Mouse (Mus musculus) myocyte (in vitro differentiated cells): ENCODE data around the gene Mlc1. TPM values are rescaled to one million over a fixed set of nuclear protein-coding genes. Genes with fewer than 3 reads are reported as not detected.
A peak's percentile ranks its signal among the peaks of the same experiment; 100 is the strongest.

ENCODE experiments used
- H3K27me3 ChIP-seq: one replicate; pipeline ENCODE4 v1.6.1; 2011; ENCODE audit not compliant: control insufficient read depth, insufficient read depth, insufficient read length
- H3K36me3 ChIP-seq: one replicate; pipeline ENCODE4 v1.6.1; 2011; ENCODE audit not compliant: control insufficient read depth, insufficient read depth
- H3K4me2 ChIP-seq: one replicate; pipeline ENCODE4 v1.6.1; 2011; ENCODE audit warnings: low read depth, control low read depth
- H3K4me3 ChIP-seq: one replicate; pipeline ENCODE4 v1.5.1; 2011; ENCODE audit warnings: mild to moderate bottlenecking, control low read depth, moderate library complexity
- H3K79me2 ChIP-seq: one replicate; pipeline ENCODE4 v1.6.1; 2011; ENCODE audit not compliant: control insufficient read depth, insufficient read depth
- H3ac ChIP-seq: one replicate; pipeline ENCODE4 v1.6.1; 2011; ENCODE audit not compliant: control insufficient read depth, insufficient read length
- CEBPB ChIP-seq: IDR thresholded peaks from 2 replicates; pipeline ENCODE4 v1.6.1; 2011; ENCODE audit warnings: mild to moderate bottlenecking, moderate library complexity; ENCODE audit not compliant: poor library complexity, insufficient read depth, severe bottlenecking
- E2F4 ChIP-seq: IDR thresholded peaks from one replicate; pipeline ENCODE4 v1.6.1; 2011; ENCODE audit warnings: mild to moderate bottlenecking, control low read depth, moderate library complexity; ENCODE audit not compliant: insufficient read depth
- MAX ChIP-seq: IDR thresholded peaks from one replicate; pipeline ENCODE4 v1.6.1; 2011; ENCODE audit warnings: low read depth, mild to moderate bottlenecking, control low read depth
- MYOD1 ChIP-seq, 3 experiments: IDR thresholded peaks; one replicate each; pipeline ENCODE4 v1.6.1; 2011; ENCODE audit warnings: control low read depth in 2 of 3, low read depth in 2 of 3, mild to moderate bottlenecking in 2 of 3, moderate library complexity in 1 of 3; ENCODE audit not compliant: insufficient read length in 2 of 3, control insufficient read depth in 1 of 3
- MYOG ChIP-seq, 3 experiments: IDR thresholded peaks; one replicate each; pipeline ENCODE4 v1.6.1; 2011; ENCODE audit warnings: control low read depth in 2 of 3, low read depth in 2 of 3, mild to moderate bottlenecking in 2 of 3; ENCODE audit not compliant: insufficient read length in 2 of 3, control insufficient read depth in 1 of 3, insufficient read depth in 1 of 3
- POLR2A ChIP-seq: IDR thresholded peaks from one replicate; pipeline ENCODE4 v1.6.1; 2011; ENCODE audit warnings: low read depth, mild to moderate bottlenecking, control low read depth, moderate library complexity; ENCODE audit not compliant: insufficient read length
- POLR2AphosphoS2 ChIP-seq: IDR thresholded peaks from one replicate; pipeline ENCODE4 v1.6.1; 2011; ENCODE audit warnings: low read depth, control low read depth; ENCODE audit not compliant: insufficient read length
- REST ChIP-seq: IDR thresholded peaks from one replicate; pipeline ENCODE4 v1.6.1; 2011; ENCODE audit warnings: mild to moderate bottlenecking, control low read depth, moderate library complexity; ENCODE audit not compliant: insufficient read depth, insufficient read length
- SRF ChIP-seq: IDR thresholded peaks from one replicate; pipeline ENCODE4 v1.6.1; 2011; ENCODE audit warnings: low read depth; ENCODE audit not compliant: control insufficient read depth, insufficient read length
- TCF12 ChIP-seq: IDR thresholded peaks from one replicate; pipeline ENCODE4 v1.6.1; 2011; ENCODE audit warnings: mild to moderate bottlenecking, control low read depth; ENCODE audit not compliant: poor library complexity, insufficient read depth, severe bottlenecking
- TCF3 ChIP-seq: IDR thresholded peaks from one replicate; pipeline ENCODE4 v1.6.1; 2011; ENCODE audit warnings: low read depth, control low read depth; ENCODE audit not compliant: insufficient read length
- USF1 ChIP-seq: IDR thresholded peaks from one replicate; pipeline ENCODE4 v1.6.1; 2011; ENCODE audit warnings: low read depth, mild to moderate bottlenecking, control low read depth, moderate library complexity
- polyA plus RNA-seq: library from polyadenylated mRNA; unstranded; fragments of >200 nt; fragmentation: generic; extraction: Trizol; gene quantifications from one replicate; pipeline ENCODE4 v1.2.1, GENCODE M21; 2012; ENCODE audit warnings: missing spikeins

Gene Mlc1
- polyA plus RNA-seq, 1 experiment, result not detected

DNA sequence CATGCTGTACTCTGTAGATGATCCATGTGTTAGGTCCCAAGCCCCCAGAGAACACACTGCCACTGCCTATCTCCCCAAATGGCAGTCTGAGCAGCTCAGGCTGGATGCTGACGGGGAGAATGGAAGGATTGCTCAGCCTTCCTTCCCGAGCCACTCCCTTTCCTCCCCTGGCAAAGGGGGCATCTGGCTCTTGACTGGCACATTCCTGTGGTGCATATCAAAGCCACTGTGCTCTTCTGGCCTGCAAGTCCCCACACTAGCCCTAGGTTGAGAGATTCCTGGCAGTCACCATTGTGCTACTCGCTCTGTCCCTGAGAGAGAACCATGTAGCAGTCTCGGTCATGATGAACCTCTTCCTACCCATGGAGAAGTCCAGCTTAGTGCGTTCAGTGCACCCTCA, 29.0 kb upstream of the Mlc1 start:
- H3K4me2 ChIP-seq, result no peak overlapping the region
- H3K27me3 ChIP-seq, result peaks cover 31% of the 10 kb centered on the region
- no peaks in the 10 kb centered on the region for H3K79me2 ChIP-seq
- no peak overlapping the region for H3ac ChIP-seq
- no peak for TF ChIP-seq REST
- no peak for TF ChIP-seq POLR2AphosphoS2
- TF ChIP-seq MYOG (IDR thresholded peaks at IDR 0.05; ENCODE audit: control insufficient read depth in 1 of 3, insufficient read depth in 1 of 3, insufficient read length in 2 of 3, low read depth in 2 of 3), result peak in 1 of 3 experiments; percentile 53
- no peak for TF ChIP-seq MAX
- no peak for TF ChIP-seq E2F4
- no peak overlapping the region for H3K4me3 ChIP-seq
- H3K36me3 ChIP-seq, result no peaks in the 10 kb centered on the region

DNA sequence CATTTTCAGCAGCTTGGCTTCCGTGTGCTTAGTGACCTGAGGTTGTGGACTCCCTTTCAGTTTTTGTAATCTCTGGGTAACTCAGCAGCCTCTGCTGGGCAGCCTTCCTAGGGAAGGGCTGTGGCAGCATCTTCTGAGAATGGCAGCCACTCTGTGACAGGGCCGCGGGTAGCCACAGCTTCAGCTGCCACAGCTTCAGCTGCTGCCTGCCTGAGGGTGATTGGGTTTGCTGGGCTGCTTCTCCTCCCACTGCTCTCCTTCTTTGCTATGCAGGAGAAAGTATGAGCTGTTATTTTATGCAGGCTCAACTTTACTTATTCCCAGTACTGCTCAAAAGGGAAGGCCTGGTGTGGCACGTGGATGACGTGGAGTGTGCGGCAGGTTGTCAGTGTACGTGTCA, 28.2 kb upstream of the Mlc1 start:
- peaks cover 36% of the 10 kb centered on the region for H3K27me3 ChIP-seq
- H3K4me2 ChIP-seq, result no peak overlapping the region
- H3K36me3 ChIP-seq, result no peaks in the 10 kb centered on the region
- peak; percentile 62 for TF ChIP-seq TCF3
- TF ChIP-seq MYOD1 (IDR thresholded peaks at IDR 0.05; ENCODE audit: control insufficient read depth in 1 of 3, insufficient read length in 2 of 3, low read depth in 2 of 3), result peak in 2 of 3 experiments; percentile 64 to 85
- no peak for TF ChIP-seq POLR2AphosphoS2
- TF ChIP-seq CEBPB, result no peak
- TF ChIP-seq MYOG (IDR thresholded peaks at IDR 0.05; ENCODE audit: control insufficient read depth in 1 of 3, insufficient read depth in 1 of 3, insufficient read length in 2 of 3, low read depth in 2 of 3), result peak; percentile 38 to 92 (median 86)
- H3ac ChIP-seq, result no peak overlapping the region
- H3K4me3 ChIP-seq, result no peak overlapping the region
- H3K79me2 ChIP-seq, result no peaks in the 10 kb centered on the region

DNA sequence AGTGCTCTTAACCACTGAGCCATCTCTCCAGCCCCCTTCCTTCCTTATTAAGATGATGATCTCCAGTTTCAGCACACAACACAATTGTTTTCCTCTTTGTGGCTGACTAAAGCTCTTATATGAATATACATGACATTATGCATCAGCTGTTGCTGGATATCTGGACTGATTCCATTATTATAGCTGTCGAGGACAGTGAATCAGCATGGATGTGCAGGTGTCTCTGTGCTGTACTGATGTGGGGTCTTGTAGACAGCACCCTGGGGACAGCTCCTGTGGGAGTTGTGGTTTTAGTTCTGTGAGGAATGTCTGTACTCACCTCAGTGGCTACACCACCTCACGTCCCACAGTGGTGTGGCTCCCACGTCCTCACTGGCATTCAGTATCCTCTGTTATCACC, 22.4 kb upstream of the Mlc1 start:
- TF ChIP-seq POLR2AphosphoS2, result no peak
- peak in 2 of 3 experiments; percentile 52 to 56 for TF ChIP-seq MYOD1 (IDR thresholded peaks at IDR 0.05; ENCODE audit: control insufficient read depth in 1 of 3, insufficient read length in 2 of 3, low read depth in 2 of 3)
- TF ChIP-seq POLR2A, result no peak
- peak in 1 of 3 experiments; percentile 17 for TF ChIP-seq MYOG (IDR thresholded peaks at IDR 0.05; ENCODE audit: control insufficient read depth in 1 of 3, insufficient read depth in 1 of 3, insufficient read length in 2 of 3, low read depth in 2 of 3)
- TF ChIP-seq SRF, result no peak
- Histone ChIP-seq H3ac (no peak overlapping the region), H3K4me2 (no peak overlapping the region), H3K36me3 (no peaks in the 10 kb centered on the region), H3K79me2 (no peaks in the 10 kb centered on the region), H3K27me3 (peaks cover 51% of the 10 kb centered on the region), H3K4me3 (no peak overlapping the region)

DNA sequence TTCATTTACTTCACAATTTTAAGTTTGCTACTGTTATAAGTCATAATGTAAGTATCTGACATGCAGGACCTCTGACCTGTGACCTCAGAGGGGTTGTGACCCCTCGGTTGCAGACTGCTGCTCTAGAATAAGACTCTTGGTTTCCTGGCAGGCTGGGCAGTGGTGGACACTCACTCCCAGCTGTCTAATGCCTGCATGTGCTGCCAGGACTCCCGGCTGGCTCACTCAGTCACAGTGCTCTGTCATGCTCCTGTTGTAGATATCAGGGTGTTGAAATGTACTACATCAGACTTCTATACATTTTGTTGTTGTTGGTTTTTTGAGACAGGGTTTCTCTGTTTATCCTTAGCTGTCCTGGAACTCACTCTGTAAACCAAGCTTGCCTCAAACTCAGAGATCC, 21.6 kb upstream of the Mlc1 start:
- Histone ChIP-seq H3K4me3 (no peak overlapping the region), H3K4me2 (no peak overlapping the region), H3K79me2 (no peaks in the 10 kb centered on the region), H3K36me3 (no peaks in the 10 kb centered on the region), H3ac (no peak overlapping the region), H3K27me3 (peaks cover 57% of the 10 kb centered on the region)
- TF ChIP-seq TCF12, result no peak
- no peak for TF ChIP-seq REST
- TF ChIP-seq MYOD1 (IDR thresholded peaks at IDR 0.05; ENCODE audit: control insufficient read depth in 1 of 3, insufficient read length in 2 of 3, low read depth in 2 of 3), result peak in 2 of 3 experiments; percentile 57 to 66
- TF ChIP-seq USF1, result no peak
- peak in 2 of 3 experiments; percentile 54 for TF ChIP-seq MYOG (IDR thresholded peaks at IDR 0.05; ENCODE audit: control insufficient read depth in 1 of 3, insufficient read depth in 1 of 3, insufficient read length in 2 of 3, low read depth in 2 of 3)
- TF ChIP-seq E2F4, result no peak
- TF ChIP-seq SRF, result no peak
- no peak for TF ChIP-seq TCF3
- TF ChIP-seq MAX, result no peak
- TF ChIP-seq POLR2A, result no peak
- no peak for TF ChIP-seq CEBPB
- no peak for TF ChIP-seq POLR2AphosphoS2

DNA sequence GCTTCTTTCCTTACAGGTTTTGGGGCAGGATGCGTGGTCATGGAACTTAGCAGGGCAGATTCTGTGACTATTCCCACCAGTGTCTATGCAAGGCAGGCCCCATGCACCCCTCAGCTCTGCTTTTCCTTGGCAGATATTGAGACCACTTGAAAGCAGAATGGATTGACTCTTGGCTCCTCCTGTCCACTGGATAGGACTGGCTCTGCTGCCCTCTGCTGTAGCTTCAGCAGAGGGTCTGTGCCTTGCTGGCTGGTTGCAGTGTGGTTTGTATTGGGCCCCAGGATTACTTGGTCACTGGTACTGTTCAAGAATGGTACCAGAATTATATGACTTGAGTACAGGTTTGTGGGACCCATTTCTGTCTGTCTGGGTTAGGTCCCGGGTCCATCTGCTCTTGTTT, 20.3 kb upstream of the Mlc1 start:
- H3K4me3 ChIP-seq, result no peak overlapping the region
- no peak for TF ChIP-seq CEBPB
- no peak for TF ChIP-seq MAX
- TF ChIP-seq USF1, result no peak
- no peak for TF ChIP-seq REST
- no peak for TF ChIP-seq TCF12
- TF ChIP-seq MYOD1 (IDR thresholded peaks at IDR 0.05; ENCODE audit: control insufficient read depth in 1 of 3, insufficient read length in 2 of 3, low read depth in 2 of 3), result no peak
- TF ChIP-seq TCF3, result no peak
- no peak for TF ChIP-seq MYOG (IDR thresholded peaks at IDR 0.05; ENCODE audit: control insufficient read depth in 1 of 3, insufficient read depth in 1 of 3, insufficient read length in 2 of 3, low read depth in 2 of 3)
- no peak for TF ChIP-seq SRF
- TF ChIP-seq E2F4, result no peak
- no peak for TF ChIP-seq POLR2AphosphoS2
- TF ChIP-seq POLR2A, result no peak
- H3K79me2 ChIP-seq, result no peaks in the 10 kb centered on the region
- H3ac ChIP-seq, result no peak overlapping the region
- no peaks in the 10 kb centered on the region for H3K36me3 ChIP-seq
- no peak overlapping the region for H3K4me2 ChIP-seq
- H3K27me3 ChIP-seq, result peaks cover 57% of the 10 kb centered on the region
